In the genomic region with DNA sequence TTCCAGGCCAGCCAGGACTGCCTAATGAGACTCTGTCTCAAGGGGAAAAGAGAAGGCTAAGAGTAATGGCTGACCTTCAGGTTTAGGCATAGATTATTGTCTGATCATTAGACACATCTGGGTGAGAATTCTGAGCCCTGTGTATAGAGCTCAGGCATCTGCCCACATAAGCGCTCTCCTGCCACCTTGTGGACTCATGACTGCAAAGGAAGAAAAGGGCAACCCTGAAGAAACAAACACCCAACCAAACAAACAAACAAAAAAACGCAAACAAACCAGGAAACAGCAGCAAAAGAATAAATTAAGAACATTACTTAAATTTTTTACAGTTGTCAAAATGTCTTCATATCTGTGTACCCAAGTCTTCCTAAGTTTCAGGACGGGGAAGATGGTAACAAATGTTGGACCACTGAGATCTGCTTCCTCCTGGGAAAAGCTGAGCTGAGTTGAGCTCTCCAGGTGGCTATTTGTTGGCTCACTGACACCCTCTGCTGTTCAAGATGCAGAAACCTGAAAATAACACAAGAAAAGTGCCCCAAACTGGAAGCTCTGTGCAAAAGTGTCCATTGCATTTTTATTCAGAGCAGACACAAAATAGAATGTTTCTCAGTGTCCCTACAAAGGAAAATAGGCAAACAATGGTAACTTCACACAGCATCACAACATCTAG, we compare ENCODE assay signal across 8 mouse cellular contexts. TPM values are rescaled to one million over a fixed set of nuclear protein-coding genes. Genes with fewer than 3 reads are reported as not detected.
DNase-seq lines count a peak whose midpoint lies in the region; TF ChIP-seq lines count a peak whose summit lies in the region.

No protein-coding gene starts in this region.

- H3K4me3 ChIP-seq in CH12.LX (replicated peaks in 1 of 3; ENCODE audit: low read depth in 2 of 3, low read length in 2 of 3, poor library complexity in 1 of 3): no peak overlapping the region

- H3K9ac ChIP-seq in CH12.LX (ENCODE audit: insufficient read depth, low read depth): no peak overlapping the region

- peak; percentile 33 to 48 for DNase-seq in heart, postnatal 10 days
- DNase-seq in heart, postnatal 25 days (ENCODE audit: low spot score): no peak
- DNase-seq in CH12.LX (ENCODE audit: extremely low read depth): peak; percentile 28
- DNase-seq in adipocyte (ENCODE audit: low spot score): peak; percentile 75
- DNase-seq in kidney, postnatal 4 days: peak; percentile 56
- no peak for DNase-seq in layer of hippocampus, postnatal 25 days (ENCODE audit: extremely low spot score in 1 of 2, low spot score in 1 of 2)
- no peak for DNase-seq in right cerebral cortex, postnatal 36 days (ENCODE audit: low spot score in 2 of 2)
- DNase-seq in T-cell, adult 2 months (ENCODE audit: low spot score): no peak

- H3K4me2 ChIP-seq in CH12.LX (ENCODE audit: insufficient read depth, low read depth, poor library complexity, severe bottlenecking): no peak overlapping the region

- peaks cover 5% of the 10 kb centered on the region for H3K9me3 ChIP-seq in CH12.LX (replicated peaks; ENCODE audit: low read length)

- H3K27ac ChIP-seq in CH12.LX (ENCODE audit: insufficient read depth, low read depth): no peak overlapping the region

- no peaks in the 10 kb centered on the region for H3K36me3 ChIP-seq in CH12.LX (replicated peaks in 1 of 2; ENCODE audit: control insufficient read depth in 1 of 2, insufficient read depth in 1 of 2, low read length in 1 of 2)

- dilution Hi-C loops in CH12.LX (cut with MboI; ENCODE audit: extremely low pct_ligation_motif_present, extremely low pct_unique_long_range_greater_than_20kb, low sequenced_read_pairs): no loop called here

- intact Hi-C loops in heart, postnatal 10 days (cut with DNase I): loop anchor here (1.0 to 10.0 kb wide), 2 partner anchors 84 to 1449 kb away; no protein-coding TSS in a partner anchor
- intact Hi-C loops in heart, postnatal 25 days (cut with DNase I): loop anchor here (1.0 kb wide), 1 partner anchor 84 kb away; no protein-coding TSS in a partner anchor

- peak; percentile 55 for TF ChIP-seq RAD21 in CH12.LX (IDR thresholded peaks at IDR 0.05; ENCODE audit: low read depth, low read length)

- in situ Hi-C loops in CH12.LX (cut with MboI; ENCODE audit: low pct_ligation_motif_present, low pct_unique_long_range_greater_than_20kb, low sequenced_read_pairs): loop anchor here (5.0 kb wide), 1 partner anchor 82 kb away; no protein-coding TSS in a partner anchor

- peaks cover 0 to 13% of the 10 kb centered on the region in 2 experiments; a peak in 2 of 4 replicates for H3K4me1 ChIP-seq in CH12.LX (ENCODE audit: control insufficient read depth in 1 of 2, insufficient read depth in 2 of 2)

- TF ChIP-seq EP300 in CH12.LX (IDR thresholded peaks at IDR 0.05; ENCODE audit: low read length): no peak

- H3K27me3 ChIP-seq in CH12.LX (replicated peaks): peaks cover 27% of the 10 kb centered on the region

- peak; percentile 35 to 62; a peak in 3 of 4 replicates for TF ChIP-seq CTCF in CH12.LX (conservative IDR thresholded peaks at IDR 0.05 in 1 of 2, IDR thresholded peaks at IDR 0.05 in 1 of 2; ENCODE audit: low read depth in 2 of 2, low read length in 2 of 2)

- TF ChIP-seq POLR2A in CH12.LX (IDR thresholded peaks at IDR 0.05; ENCODE audit: low read depth, low read length): no peak

- no peaks in the 10 kb centered on the region for H3K79me2 ChIP-seq in CH12.LX (replicated peaks; ENCODE audit: control insufficient read depth, extremely low read depth, insufficient read depth, poor library complexity, severe bottlenecking)

TF ChIP-seq in CH12.LX, 34 proteins besides CTCF, POLR2A, EP300 and RAD21:
- TF ChIP-seq SMC3 (IDR thresholded peaks at IDR 0.05; ENCODE audit: low read depth, low read length) (peak; percentile 60), TBP (conservative IDR thresholded peaks at IDR 0.05; ENCODE audit: low read depth, low read length) (no peak), IRF4 (IDR thresholded peaks at IDR 0.05; ENCODE audit: low read depth, low read length) (peak; percentile 22; the same call in 1 of the 2 replicates)

RNA-seq across cellular contexts. Expression of a gene that starts 14.6 kb away (rescaled TPM):
- total RNA-seq in heart, postnatal 10 days (2021): 100 to 1,000 TPM in 1 of 2 experiments, 10 to 100 TPM in 1; 91.4 to 123 TPM
- total RNA-seq in heart, postnatal 25 days (2021): 100 to 1,000 TPM; 206 to 234 TPM
- 27.0 and 102 TPM in 2 replicates for total RNA-seq in CH12.LX (2012; rRNA removed)
- total RNA-seq in CH12.LX (2014; rRNA removed): 176 and 294 TPM in 2 replicates
- polyA plus RNA-seq in CH12.LX (2012; ENCODE audit: insufficient read length, low read depth): 15.7 and 20.8 TPM in 2 replicates
- total RNA-seq in layer of hippocampus, postnatal 25 days (2021): 100 to 1,000 TPM; 110 to 115 TPM

RNA-seq across cellular contexts. Expression of a gene that starts 16.6 kb away (rescaled TPM):
- under 1 TPM in 1 of 2 experiments, not detected in 1; 0.19 TPM for total RNA-seq in heart, postnatal 10 days (2021)
- under 1 TPM; 0.20 to 0.29 TPM for total RNA-seq in heart, postnatal 25 days (2021)
- total RNA-seq in CH12.LX (2012; rRNA removed): not detected in 2 replicates
- not detected in 2 replicates for total RNA-seq in CH12.LX (2014; rRNA removed)
- not detected in 2 replicates for polyA plus RNA-seq in CH12.LX (2012; ENCODE audit: insufficient read length, low read depth)
- 10 to 100 TPM; 46.4 to 57.3 TPM for total RNA-seq in layer of hippocampus, postnatal 25 days (2021)

Comparison
In these comparisons a context has a peak if more than half of its experiments do, and no peak if none do; other contexts are left out.
1. DNase-seq: peak in heart, postnatal 10 days (2 of 2), CH12.LX (single experiment), adipocyte (single experiment) and kidney, postnatal 4 days (2 of 2); none in heart, postnatal 25 days (single experiment), layer of hippocampus, postnatal 25 days (0 of 2), right cerebral cortex, postnatal 36 days (0 of 2) and T-cell, adult 2 months (single experiment).
2. RNA of a gene that starts 16.6 kb away (total RNA-seq): 46.4 to 57.3 TPM in layer of hippocampus, postnatal 25 days; 0.20 to 0.29 TPM in heart, postnatal 25 days, 0.19 TPM in heart, postnatal 10 days and not detected in CH12.LX; every median in the first group is over 10 times any median in the second.